Mouse (Mus musculus) thymus, adult 18-20 months (tissue): ENCODE data around the gene Nrbp1.
A peak's percentile ranks its signal among the peaks of the same experiment; 100 is the strongest.

Source experiments
- DNase-seq, 2 experiments: peaks; one replicate each; pipeline ENCODE4 v3.0.0; 2022; ENCODE audit warnings: mixed read lengths in 2 of 2

Gene Nrbp1

GRCm38 (mm10) chr5:31267686-31268085 is 27.0 kb downstream of the Nrbp1 start:
- DNase-seq = no peak

DNA sequence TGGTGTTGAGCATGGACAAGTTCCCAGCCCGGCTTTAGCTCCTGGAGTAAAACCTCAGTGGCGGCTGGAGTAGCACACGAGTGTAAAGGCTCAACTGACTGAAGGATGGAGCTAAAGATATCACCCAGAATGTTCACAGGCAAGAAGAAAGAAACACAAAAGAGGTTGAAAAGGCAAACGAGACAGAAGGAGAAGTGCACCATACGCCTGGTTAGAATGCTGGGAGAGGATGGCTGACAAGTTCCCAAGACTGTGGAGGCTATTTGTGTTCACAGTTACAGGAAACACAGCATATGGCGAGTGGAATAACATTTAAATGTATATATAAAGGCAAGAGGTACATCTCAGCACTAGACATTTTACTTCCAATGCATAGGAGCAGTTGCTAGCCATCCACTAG is 32.4 kb downstream of the Nrbp1 start:
- DNase-seq = no peak

DNA sequence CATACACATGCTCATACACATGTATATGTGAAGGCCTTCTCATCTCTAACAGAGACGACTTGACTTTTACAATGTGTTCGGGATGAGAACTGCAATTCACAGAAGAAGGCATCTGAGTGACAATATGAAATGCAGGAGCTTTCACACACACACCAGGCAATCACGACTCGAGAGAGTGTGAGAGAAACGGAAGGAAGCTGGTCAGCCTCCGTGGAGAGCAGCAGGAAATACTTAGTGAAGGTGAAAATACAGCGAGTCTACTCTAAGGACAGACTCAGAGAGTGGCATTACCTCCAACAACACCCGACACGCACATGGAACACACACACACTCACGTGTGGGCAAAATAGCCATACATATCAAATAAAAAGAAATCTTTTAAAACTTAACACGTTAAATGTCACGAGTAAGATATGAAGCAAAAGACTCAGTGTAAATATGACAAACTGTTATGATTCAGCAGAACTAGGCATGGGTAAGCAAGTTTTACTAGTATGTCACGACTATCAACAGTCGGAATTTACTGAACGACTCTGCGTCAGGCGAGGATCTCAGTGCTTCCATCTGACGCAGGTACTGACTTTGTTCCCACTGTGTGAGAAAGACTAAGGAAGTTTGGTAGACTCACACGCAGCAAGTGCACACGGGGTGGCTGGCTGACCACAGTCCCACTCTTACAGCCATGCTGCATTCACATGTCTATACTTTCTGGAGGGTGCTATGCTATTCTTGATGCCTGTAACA is 38.8 kb downstream of the Nrbp1 start:
- DNase-seq = no peak

DNA sequence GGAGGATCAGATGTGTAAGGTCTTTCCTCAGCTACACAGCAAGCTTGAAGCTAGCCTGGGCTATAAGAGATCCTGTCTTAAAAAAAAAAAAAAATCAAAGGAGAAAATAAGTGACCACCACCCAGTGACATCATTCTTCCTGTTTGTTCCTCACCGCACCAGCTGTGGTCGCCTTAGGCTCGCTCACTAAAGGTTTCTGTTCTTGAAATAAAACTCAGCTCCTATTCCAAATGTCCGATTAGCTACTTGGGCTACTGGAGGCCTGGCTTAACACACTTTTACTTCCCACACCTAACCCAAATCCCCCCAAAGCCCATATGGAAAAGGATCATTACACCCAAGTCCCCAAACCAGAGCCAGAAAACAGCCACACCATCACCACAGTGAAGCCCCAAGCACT is 47.6 kb downstream of the Nrbp1 start:
- DNase-seq = no peak

GRCm38 (mm10) chr5:31288655-31289054 is 48.0 kb downstream of the Nrbp1 start:
- DNase-seq = no peak

- no peak for DNase-seq
Measured at GRCm38 (mm10) chr5:31289626-31290230, 49.1 kb downstream of the Nrbp1 start.

DNA sequence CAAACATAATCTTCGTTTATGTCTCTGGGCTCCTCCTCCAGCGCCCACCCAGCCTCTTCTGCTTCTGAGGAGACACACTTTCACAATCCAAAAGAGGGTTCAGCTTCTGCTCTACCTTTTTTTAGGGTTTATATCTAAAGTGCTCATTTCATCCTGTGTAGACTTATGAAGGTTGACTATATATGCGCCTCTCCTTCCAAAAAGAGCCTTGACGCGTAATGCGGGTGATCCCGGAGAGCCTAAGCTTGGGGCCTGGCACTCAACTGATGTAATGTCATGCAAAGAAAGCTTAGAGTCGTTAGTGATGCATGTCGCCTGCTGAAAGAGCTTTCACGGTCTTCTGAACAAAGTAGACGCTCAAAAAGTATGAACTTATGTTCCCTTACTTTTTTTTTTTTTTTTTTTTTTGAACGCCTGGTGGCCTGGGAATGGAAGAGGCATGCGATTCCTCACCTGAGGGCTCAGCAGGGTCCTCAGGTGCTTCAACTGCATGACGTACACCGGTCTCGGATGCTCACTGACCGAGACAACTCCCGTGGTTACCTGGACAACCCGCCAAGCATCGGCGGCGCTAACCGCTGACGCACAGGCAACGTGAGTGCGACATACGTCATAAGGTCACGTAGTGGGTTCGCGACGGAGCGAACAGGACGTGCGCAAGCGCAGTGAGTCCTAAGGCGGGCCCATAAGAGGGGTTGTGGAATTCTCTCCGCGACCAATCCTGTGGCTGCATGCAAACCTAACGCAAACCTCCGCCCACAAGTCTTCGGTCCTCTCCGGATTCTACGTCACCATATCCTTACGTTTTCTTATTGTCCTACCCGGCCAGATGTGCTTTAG is 50.1 kb downstream of the Nrbp1 start, which contains the start of gene Ift172:
Ift172 (minus strand) TSS at position 596 of the 840 bp plus-strand sequence.
- DNase-seq = peak; percentile 91 to 96

DNA sequence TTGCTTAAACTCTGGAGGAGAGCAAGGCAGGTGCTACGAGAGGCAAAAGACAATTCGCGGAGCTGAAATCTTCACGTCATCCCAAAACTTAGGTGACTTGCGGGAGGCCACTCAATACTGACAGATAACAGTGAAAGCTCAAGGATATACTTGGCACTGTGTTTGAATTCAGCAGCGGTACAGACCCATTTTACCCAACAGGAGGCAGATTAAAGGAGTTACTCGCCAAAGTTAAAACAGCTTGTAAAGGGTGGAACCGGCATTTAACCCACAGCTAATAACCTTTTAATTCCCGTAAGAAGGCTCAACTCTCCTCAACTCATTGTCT is 50.7 kb downstream of the Nrbp1 start:
- DNase-seq = no peak

DNA sequence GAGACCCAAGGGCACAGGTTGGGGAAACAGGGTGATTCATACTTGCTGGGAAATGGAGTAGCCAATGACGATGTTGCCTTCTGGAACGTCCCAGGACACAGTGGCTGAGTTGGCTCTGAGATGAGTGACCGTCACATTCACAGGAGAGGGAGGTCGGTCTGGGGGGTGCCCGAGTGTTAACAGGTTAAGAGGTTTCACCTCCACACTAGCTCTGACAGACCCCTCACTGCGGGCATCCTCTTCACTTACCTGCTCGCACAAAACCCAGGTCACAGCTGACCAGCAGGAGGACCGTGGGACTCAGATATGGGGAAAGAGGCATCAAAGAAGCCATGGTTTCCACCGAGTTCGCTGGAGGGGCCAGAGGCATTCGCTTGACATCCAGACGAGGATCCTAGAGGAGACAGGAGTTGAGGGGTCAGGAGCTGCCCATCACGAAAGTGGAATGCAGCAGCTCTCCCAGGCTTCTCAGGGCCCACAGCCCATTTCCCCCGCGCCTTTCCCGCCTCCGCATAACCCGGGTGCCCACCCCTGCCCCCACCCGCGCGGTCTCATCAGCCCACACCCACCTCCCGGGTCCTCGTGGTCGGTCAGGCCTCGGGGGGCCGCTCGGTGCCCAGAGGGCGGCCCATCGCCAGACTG is 54.4 kb downstream of the Nrbp1 start:
- DNase-seq = no peak

DNA sequence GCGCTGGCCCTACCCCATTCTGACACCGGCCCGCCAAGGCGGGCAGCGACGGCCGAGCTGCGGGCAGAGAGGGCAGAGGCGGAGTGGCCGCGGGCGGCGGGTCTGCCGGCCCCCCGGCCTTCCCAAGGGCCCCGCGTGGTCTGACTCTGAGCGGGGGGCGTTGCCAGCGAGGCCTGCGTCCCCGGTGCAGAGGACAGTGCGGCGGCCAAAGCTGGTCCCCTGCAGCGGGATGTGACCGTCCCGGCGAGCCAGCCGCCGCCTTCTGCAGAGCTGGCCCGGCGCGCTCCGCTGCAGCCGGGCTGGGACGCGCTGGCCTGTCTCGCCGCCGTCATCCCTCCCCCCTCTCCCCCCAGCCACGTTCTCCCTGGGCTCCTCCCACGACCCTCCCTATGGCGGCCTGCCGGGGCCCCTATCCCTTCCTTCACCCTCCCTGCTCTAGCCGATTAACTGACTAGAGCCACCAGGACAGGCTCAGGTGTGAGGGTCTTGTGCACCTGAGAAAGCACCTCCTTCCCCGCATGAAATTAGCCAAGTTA is 55.0 kb downstream of the Nrbp1 start, which contains the start of gene Fndc4:
Fndc4 (minus strand) TSS at position 475 of the 536 bp plus-strand sequence.
- no peak for DNase-seq

GRCm38 (mm10) chr5:31297047-31297757 is 56.5 kb downstream of the Nrbp1 start, which contains the start of gene Gckr:
Gene Gckr, plus strand, starts transcription at chr5:31297443.
- DNase-seq = no peak

DNA sequence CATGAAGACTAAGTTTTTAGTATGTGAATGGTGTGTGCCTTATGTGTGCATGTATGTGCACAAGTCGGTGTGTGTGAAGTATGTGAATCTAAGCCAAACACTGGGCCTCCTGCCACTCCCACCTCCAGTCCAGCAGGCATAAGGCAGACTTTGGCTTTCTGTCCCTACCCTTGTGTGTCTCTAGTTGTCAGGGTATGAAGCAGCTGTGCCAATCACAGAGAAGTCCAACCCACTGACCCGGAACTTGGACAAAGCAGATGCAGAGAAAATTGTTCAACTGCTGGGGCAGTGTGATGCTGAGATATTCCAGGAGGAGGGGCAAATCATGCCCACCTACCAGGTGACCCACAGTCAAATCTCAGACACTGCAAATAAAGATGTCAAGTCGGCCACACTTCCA is 57.3 kb downstream of the Nrbp1 start:
- no peak for DNase-seq

DNA sequence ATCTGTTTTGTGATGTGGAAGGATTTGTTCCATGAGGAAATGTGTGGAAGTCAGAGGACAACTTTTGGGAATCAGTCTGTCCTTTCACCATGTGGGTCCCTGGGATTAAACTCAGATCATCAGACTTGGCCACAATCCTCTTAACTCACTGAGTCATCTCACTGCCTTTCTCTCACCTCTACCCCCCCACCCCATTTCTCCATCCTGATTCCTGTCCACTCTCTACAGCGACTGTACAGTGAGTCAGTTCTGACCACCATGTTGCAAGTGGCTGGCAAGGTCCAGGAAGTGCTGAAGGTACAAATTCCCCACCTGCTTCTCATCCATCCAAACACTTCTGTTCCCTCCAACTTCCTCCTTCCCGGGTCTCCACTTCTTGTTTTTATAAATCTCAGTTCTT is 57.8 kb downstream of the Nrbp1 start:
- DNase-seq = no peak
